Mouse (Mus musculus): ENCODE results near the gene Olfr1111.
"Not testable (repeated sequence)": the region's sequence is repeated elsewhere in the genome, so short reads cannot be mapped to it uniquely, and the experiment has no call there.

The Olfr1111 gene

DNA sequence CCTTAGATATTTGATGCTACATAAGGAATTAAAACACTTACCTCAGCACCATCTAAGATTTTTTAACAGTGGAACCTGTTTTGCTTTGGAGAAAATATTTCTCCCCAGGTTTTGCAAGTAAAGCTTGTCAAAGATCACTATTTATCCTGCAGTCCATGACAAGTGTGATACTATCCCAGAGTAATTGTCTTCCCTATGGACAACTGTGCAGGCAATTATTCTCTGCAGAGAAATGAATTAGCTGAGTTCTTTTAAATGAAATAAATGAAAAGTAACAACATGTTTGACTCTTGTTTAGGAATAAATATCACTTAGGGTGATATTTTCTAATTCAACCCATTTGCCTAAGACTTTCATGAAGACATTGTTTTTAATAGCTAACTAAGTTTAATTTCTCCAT lies at the start of gene Olfr1111:
Olfr1111 (minus strand) TSS at position 101 of the 400 bp plus-strand sequence.
- DNase-seq = no peak

DNA sequence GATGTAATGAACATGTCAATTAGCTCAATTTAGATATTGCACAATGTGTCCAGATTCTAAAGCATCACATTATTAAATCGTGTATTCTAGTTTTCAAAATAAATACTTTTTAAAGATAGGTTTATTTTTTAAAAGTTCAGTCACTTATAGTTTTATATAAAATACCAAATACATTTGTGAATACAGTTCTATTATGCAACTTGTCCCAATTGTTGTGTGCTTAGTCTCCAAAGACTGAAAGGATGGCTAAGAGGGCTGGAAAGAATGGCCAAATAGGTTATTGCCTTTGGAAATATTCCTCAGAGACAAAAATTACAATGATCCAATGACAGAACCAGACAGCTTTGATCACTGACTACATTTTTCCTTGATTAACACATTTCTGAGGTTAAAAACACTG lies 35.1 kb upstream of the Olfr1111 start, which contains the start of gene Olfr1112:
Olfr1112 (plus strand) TSS at position 301 of the 400 bp plus-strand sequence.
- no peak for DNase-seq

DNA sequence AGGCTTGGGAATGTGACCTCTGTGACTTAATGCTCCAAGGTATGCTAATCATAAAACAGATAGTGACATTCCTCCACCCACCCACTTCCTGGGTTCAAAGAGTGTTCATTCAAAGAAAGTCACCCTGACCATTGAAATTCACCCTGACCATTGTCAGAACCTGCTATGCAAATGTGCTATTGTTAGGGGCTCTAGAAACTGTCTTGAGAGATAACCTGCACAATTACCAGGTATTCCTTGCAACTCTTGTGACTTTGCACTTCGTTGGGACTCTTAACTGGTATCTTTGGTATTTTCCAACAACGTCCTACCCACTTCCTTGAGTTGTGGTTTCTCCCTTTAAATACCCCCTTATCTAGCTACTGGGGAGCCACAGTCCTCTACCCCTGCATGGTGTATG lies 15.3 kb upstream of the Olfr1111 start:
- DNase-seq = not testable (repeated sequence)

DNA sequence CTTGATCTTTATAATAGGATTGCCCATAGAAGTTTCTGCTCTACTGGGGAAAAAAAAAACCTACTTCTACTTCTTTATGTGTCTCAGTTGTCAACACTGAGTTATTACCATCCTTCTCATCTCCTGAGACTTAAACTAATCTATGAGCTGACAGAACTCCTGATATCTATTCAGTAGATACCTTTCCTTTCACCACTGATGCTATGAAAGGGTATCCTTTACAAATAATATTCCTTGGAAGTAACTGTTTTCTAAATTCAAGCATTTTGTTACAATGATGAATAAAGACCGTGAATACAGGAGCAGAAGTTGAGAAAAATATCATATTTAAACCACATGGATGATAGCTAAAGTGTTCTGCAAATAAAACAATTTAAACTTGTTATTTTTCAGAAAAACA lies 12.2 kb downstream of the Olfr1111 start, which contains the start of gene Olfr1110:
Olfr1110 (minus strand) TSS at position 101 of the 400 bp plus-strand sequence.
- no peak for DNase-seq

DNA sequence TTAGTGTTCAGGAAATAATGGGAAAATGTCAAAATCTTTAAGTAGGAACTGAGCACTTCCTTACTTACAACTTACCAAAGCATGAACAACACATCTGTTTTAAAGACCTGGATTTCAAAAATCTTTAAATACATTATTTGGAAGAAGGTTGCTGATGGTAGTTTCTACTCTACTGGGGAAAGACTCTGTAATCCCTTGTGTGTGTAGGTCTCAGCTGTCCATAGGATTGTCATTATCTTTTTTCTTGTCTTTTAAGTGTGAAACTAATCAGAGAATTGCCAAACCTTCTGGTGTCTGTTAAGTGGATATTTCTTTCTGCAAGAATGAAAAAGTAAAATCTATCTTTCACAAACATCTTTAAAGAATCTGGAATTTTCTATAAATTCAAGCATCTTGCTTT lies 38.0 kb downstream of the Olfr1111 start, which contains the start of gene Olfr259:
Olfr259 (minus strand) TSS at position 101 of the 400 bp plus-strand sequence.
- DNase-seq = no peak

Measured in lung, postnatal 14 days (tissue).